Mouse (Mus musculus): ENCODE data around the gene Gpr156. TPM values are rescaled to one million over a fixed set of nuclear protein-coding genes. Genes with fewer than 3 reads are reported as not detected.

The Gpr156 gene
- polyA plus RNA-seq (2012; rRNA removed) = not detected in 2 replicates

DNA sequence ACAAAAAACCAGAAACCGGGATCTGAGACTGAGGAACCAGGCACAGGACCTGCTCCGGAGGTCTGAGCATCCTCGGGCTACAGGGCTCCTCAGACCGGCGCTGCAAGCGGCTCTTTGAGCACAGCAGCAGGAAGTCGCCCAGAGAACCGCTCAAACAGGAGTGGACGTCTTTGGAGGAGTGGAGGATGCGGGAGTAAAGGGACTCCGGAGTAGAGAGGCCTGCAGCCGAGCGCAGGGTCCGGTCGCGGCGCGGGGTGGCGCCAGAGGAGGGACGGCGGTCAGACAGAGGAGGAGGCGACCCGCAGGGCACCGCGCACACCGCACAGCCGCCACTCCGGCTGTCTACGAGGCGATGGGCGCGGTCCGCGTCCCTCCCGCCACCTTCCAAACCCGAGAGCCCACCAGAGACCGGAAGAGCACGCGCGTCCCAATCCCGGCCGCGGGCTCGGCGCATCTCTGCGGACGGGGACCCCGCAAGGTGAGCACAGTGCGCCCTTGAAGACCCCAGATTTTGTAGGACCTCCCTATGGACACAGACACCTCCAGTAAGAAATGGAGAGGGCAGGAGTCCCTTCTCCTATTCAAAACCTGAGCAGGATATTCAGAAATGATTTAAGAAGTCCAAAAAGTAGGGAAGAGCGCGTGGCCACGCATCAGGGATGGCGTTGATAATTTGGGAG, at the start of gene Gpr156:
Gene Gpr156, plus strand, starts transcription at position 359 of the 680 bp plus-strand sequence.

DNA sequence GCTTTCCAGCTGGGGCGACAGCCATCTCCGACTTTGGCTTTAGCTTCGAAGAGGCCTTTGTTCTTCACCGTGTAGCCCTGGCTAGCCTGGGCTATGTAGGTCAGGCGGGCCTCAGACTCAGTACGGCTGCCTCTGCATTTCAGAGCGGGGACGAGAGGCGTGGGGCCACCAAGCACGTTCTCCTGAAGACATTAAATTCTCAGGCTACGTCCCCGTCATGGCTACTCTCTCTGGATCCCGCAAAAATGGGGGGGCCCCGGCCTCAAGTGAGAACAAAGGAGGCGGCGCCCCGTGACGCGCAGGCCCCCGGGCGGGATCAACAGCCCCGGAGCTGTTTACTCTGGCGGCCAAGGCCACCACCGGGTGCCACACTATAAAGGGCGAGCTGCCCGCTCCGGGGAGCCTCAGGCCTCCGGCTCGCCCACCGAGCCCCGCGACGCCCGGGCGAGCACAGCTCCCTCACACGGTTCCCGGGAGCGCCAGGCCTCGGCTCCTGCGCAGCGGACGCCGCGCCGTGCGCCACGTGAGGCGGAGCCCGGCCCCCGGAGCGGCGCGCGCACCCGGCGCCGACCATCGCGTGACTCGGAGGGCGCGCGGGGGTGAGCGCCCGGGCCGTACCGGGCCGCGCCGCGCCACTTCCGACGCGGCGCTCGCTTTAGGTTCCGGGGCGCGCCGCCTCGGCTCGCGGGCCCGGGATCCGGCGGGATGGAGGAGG, 48.3 kb upstream of the Gpr156 start, which contains the start of gene Lrrc58:
Gene Lrrc58, plus strand, starts transcription at position 599 of the 715 bp plus-strand sequence.

Other genes starting within 250 kb of the Gpr156 start
- gene Fstl1, start 139.6 kb upstream of the Gpr156 start, polyA plus RNA-seq (2012; rRNA removed) = 13.4 and 15.0 TPM in 2 replicates
- 0.11 and 0.20 TPM in 2 replicates for gene Gm36028, start 55.4 kb upstream of the Gpr156 start, polyA plus RNA-seq (2012; rRNA removed)
- gene Lrrc58, start 48.1 kb upstream of the Gpr156 start, polyA plus RNA-seq (2012; rRNA removed) = 5.0 and 5.7 TPM in 2 replicates
- 2.9 and 3.1 TPM in 2 replicates for gene Gsk3b, start 172.5 kb downstream of the Gpr156 start, polyA plus RNA-seq (2012; rRNA removed)

Measured in liver, embryonic 18 days (tissue).